Mouse (Mus musculus): Measurements from ENCODE around the gene Fer1l5. TPM values are rescaled to one million over a fixed set of nuclear protein-coding genes. Genes with fewer than 3 reads are reported as not detected.

Gene Fer1l5
- total and polyA plus RNA-seq, 3 experiments: 0.04 TPM; not detected in 2

DNA sequence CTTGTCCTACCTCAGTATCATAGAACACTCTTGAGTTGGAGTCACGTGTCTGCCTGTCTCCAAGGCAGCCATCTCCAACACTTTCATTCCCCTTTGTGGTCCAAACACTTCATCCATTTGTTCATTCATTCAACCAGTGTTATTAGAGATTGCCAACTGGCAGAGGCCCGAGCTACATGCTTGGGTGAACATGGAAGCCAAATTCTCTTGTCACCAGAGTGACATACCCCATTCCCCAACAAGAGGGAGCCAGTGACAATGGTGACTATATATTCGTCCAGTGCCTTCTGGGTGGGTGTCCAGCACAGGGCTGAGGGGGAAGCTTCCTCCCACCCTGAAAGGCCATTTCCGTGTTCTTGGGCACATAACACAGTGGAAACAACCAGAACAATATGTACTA, 7.5 kb downstream of the Fer1l5 start:
- H3K79me2 ChIP-seq (replicated peaks; ENCODE audit: control insufficient read depth, insufficient read depth, low read length): no peaks in the 10 kb centered on the region
- H3K27ac ChIP-seq: no peak overlapping the region
- H3K36me3 ChIP-seq (ENCODE audit: control insufficient read depth, insufficient read depth, low read length): no peaks in the 10 kb centered on the region
- no peak overlapping the region for H3K4me3 ChIP-seq
- intact Hi-C loops (cut with DNase I): no loop called here
- H3K27me3 ChIP-seq (ENCODE audit: control insufficient read depth, insufficient read depth, low read length): no peaks in the 10 kb centered on the region
- WGBS: 52% methylated on average over 4 of the region's 4 CpGs
- DNase-seq: no peak
- TF ChIP-seq POLR2A (IDR thresholded peaks at IDR 0.05; ENCODE audit: insufficient read depth, low read depth, low read length): no peak
- no peak for TF ChIP-seq EP300 (IDR thresholded peaks at IDR 0.05; ENCODE audit: insufficient read depth, low read depth, low read length)
- TF ChIP-seq CTCF (IDR thresholded peaks at IDR 0.05): no peak
- H3K4me1 ChIP-seq (ENCODE audit: control insufficient read depth, insufficient read depth, low read length): no peaks in the 10 kb centered on the region
- H3K9ac ChIP-seq (ENCODE audit: low read depth, low read length): no peak overlapping the region

DNA sequence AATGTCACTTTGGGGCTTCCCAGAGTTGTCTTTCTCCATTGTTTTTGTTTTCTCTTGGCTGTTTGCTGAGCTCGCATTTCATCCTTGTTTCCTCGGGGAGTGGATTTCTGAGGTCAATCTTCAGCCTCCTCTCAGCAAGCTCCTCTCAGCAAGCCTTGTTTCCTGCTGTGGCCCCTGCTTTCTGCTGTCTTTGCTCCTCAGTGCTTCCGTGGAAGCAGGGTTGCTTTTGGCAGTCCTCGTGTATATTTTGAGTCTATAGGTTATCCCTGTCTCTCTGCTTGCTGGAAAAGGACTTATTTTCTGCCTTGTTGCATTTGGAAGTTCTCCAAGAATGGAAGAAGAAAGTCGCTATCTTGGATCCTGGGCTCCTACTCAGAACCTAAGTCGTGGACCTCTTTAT, 24.9 kb downstream of the Fer1l5 start:
- H3K79me2 ChIP-seq (replicated peaks; ENCODE audit: control insufficient read depth, insufficient read depth, low read length): no peaks in the 10 kb centered on the region
- no peak overlapping the region for H3K27ac ChIP-seq
- intact Hi-C loops (cut with DNase I): no loop called here
- H3K36me3 ChIP-seq (ENCODE audit: control insufficient read depth, insufficient read depth, low read length): no peaks in the 10 kb centered on the region
- no peaks in the 10 kb centered on the region for H3K27me3 ChIP-seq (ENCODE audit: control insufficient read depth, insufficient read depth, low read length)
- H3K9ac ChIP-seq (ENCODE audit: low read depth, low read length): no peak overlapping the region
- no peak overlapping the region for H3K4me3 ChIP-seq
- H3K4me1 ChIP-seq (ENCODE audit: control insufficient read depth, insufficient read depth, low read length): no peaks in the 10 kb centered on the region
- 14% methylated on average over 6 of the region's 6 CpGs for WGBS
- TF ChIP-seq EP300 (IDR thresholded peaks at IDR 0.05; ENCODE audit: insufficient read depth, low read depth, low read length): no peak
- no peak for DNase-seq

DNA sequence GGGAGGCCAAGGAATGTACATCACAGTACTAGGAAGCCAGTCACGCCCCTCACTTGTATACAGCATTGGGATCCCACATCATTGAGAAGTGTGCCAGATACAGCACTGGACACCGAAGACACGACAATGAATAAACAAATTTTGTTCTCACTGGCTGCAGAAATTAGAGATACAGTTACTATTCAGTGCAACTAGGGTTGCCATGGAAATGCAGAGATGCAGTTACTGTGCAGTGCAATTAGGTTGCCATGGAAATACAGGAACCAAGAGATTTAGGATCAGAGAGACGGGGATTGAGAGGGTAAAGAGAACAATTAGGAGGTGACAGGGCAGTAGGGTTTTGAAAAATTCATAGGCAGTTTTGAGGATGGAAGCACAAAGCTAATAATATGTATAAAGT, 29.4 kb downstream of the Fer1l5 start:
- no peaks in the 10 kb centered on the region for H3K79me2 ChIP-seq (replicated peaks; ENCODE audit: control insufficient read depth, insufficient read depth, low read length)
- no peak overlapping the region for H3K27ac ChIP-seq
- WGBS: 76% methylated on average over 4 of the region's 4 CpGs
- no peak overlapping the region for H3K9ac ChIP-seq (ENCODE audit: low read depth, low read length)
- no peaks in the 10 kb centered on the region for H3K4me1 ChIP-seq (ENCODE audit: control insufficient read depth, insufficient read depth, low read length)
- TF ChIP-seq CTCF (IDR thresholded peaks at IDR 0.05): no peak
- no peak for TF ChIP-seq POLR2A (IDR thresholded peaks at IDR 0.05; ENCODE audit: insufficient read depth, low read depth, low read length)
- no peak for TF ChIP-seq EP300 (IDR thresholded peaks at IDR 0.05; ENCODE audit: insufficient read depth, low read depth, low read length)
- no peak for DNase-seq
- intact Hi-C loops (cut with DNase I): no loop called here
- no peaks in the 10 kb centered on the region for H3K36me3 ChIP-seq (ENCODE audit: control insufficient read depth, insufficient read depth, low read length)
- H3K27me3 ChIP-seq (ENCODE audit: control insufficient read depth, insufficient read depth, low read length): no peaks in the 10 kb centered on the region
- no peak overlapping the region for H3K4me3 ChIP-seq

DNA sequence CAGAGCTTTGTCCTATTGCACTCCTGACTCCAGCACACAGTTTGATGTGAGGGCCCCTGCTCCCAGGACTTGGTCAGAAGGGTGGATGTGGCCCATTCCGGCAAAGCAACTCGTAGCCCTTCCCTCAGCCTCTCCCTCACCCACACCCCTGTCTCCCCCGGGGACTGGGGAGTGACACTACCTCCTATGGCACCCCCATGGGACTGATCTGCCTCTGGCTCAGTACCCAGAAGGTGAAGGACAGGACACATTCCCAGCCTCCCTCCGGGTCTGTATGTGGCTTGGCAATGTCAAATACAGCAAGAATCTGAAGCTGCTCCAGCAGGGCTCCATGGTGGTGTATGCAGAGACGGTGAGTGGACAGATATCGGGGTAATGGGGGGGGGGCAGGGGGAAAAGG, 32.4 kb downstream of the Fer1l5 start:
- TF ChIP-seq CTCF (IDR thresholded peaks at IDR 0.05) (no peak), EP300 (IDR thresholded peaks at IDR 0.05; ENCODE audit: insufficient read depth, low read depth, low read length) (no peak), POLR2A (IDR thresholded peaks at IDR 0.05; ENCODE audit: insufficient read depth, low read depth, low read length) (no peak)
- Histone ChIP-seq H3K27ac (no peak overlapping the region), H3K9ac (ENCODE audit: low read depth, low read length) (no peak overlapping the region), H3K27me3 (ENCODE audit: control insufficient read depth, insufficient read depth, low read length) (no peaks in the 10 kb centered on the region), H3K79me2 (replicated peaks; ENCODE audit: control insufficient read depth, insufficient read depth, low read length) (no peaks in the 10 kb centered on the region), H3K4me1 (ENCODE audit: control insufficient read depth, insufficient read depth, low read length) (no peaks in the 10 kb centered on the region), H3K36me3 (ENCODE audit: control insufficient read depth, insufficient read depth, low read length) (no peaks in the 10 kb centered on the region), H3K4me3 (no peak overlapping the region)
- 52% methylated on average over 6 of the region's 6 CpGs for WGBS
- intact Hi-C loops (cut with DNase I): no loop called here
- no peak for DNase-seq

DNA sequence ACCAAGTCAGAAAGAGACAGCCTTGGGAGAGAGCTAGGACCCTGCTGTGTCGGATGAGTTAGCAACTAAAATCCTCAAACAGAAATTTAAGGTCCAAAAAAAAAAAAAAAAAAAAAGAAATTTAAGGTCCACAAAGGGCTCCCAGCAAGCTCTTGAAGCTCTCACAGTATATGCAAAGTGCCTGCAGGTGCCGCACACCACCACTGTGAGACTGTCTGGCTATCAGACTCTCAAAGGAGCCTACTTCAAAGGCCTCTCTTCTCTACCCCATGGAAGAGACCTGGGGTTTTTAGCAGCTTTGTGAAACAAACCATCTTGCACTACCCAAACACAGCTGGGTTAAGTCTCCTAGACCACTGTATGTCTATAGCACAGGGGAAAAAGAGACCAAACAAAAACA, 57.4 kb downstream of the Fer1l5 start:
- H3K9ac ChIP-seq (ENCODE audit: low read depth, low read length): no peak overlapping the region
- no peaks in the 10 kb centered on the region for H3K79me2 ChIP-seq (replicated peaks; ENCODE audit: control insufficient read depth, insufficient read depth, low read length)
- no peaks in the 10 kb centered on the region for H3K27me3 ChIP-seq (ENCODE audit: control insufficient read depth, insufficient read depth, low read length)
- 96% methylated on average over 2 of the region's 2 CpGs for WGBS
- H3K4me1 ChIP-seq (ENCODE audit: control insufficient read depth, insufficient read depth, low read length): no peaks in the 10 kb centered on the region
- intact Hi-C loops (cut with DNase I): no loop called here
- H3K36me3 ChIP-seq (ENCODE audit: control insufficient read depth, insufficient read depth, low read length): no peaks in the 10 kb centered on the region
- no peak overlapping the region for H3K4me3 ChIP-seq
- TF ChIP-seq POLR2A (IDR thresholded peaks at IDR 0.05; ENCODE audit: insufficient read depth, low read depth, low read length): no peak
- TF ChIP-seq EP300 (IDR thresholded peaks at IDR 0.05; ENCODE audit: insufficient read depth, low read depth, low read length): no peak
- no peak for TF ChIP-seq CTCF (IDR thresholded peaks at IDR 0.05)
- H3K27ac ChIP-seq: no peak overlapping the region
- DNase-seq: no peak

DNA sequence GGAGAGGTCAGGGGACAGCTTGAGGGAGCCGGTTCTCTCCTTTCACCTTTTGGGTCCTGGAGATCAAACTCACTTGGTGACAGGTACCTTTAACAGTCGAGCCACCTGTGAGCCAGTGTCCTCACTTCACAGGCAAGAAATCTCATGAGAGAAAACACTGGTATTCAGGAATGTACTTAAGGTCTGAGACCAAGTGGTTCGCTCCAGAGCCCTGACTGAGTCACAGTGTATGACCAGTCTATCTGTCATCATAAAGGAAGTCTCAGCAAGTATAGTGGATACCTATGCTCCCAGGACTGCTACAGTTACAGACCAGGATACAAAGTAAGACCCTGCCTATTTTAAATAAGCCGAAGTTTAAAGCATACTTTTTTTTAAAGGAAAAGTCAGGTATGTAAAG, 60.9 kb downstream of the Fer1l5 start:
- Histone ChIP-seq H3K79me2 (replicated peaks; ENCODE audit: control insufficient read depth, insufficient read depth, low read length) (no peaks in the 10 kb centered on the region), H3K4me1 (ENCODE audit: control insufficient read depth, insufficient read depth, low read length) (no peaks in the 10 kb centered on the region), H3K4me3 (no peak overlapping the region), H3K27ac (no peak overlapping the region), H3K9ac (ENCODE audit: low read depth, low read length) (no peak overlapping the region), H3K36me3 (ENCODE audit: control insufficient read depth, insufficient read depth, low read length) (no peaks in the 10 kb centered on the region), H3K27me3 (ENCODE audit: control insufficient read depth, insufficient read depth, low read length) (no peaks in the 10 kb centered on the region)
- DNase-seq: no peak
- TF ChIP-seq CTCF (IDR thresholded peaks at IDR 0.05): no peak
- no peak for TF ChIP-seq EP300 (IDR thresholded peaks at IDR 0.05; ENCODE audit: insufficient read depth, low read depth, low read length)
- no peak for TF ChIP-seq POLR2A (IDR thresholded peaks at IDR 0.05; ENCODE audit: insufficient read depth, low read depth, low read length)
- WGBS: 85% methylated on average over 4 of the region's 4 CpGs
- intact Hi-C loops (cut with DNase I): no loop called here
